22 mouse cellular contexts compared by ENCODE assay signal in the genomic region with DNA sequence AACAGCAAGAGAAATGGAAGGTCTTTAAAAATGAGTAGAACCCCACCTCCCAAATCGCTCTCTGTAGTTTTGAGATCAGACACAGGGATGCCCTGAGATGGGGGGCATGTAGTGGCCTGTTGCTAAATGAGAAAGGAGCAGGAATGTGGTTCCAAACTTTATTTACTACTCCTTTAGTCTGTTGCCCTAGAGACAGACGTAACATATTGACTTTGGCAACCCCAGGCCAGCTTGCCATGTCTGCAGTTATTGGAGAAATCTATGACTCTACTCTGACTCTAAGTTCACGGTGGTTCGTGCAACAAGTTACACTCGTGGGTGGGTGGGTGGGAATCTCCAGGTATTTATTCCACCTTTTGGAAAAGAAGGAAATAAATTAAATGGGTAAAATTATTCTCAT.
"Had no signal": no experiment of that assay in that cellular context is flagged by ENCODE, and none has a peak within 500 bp of the region (broad histone marks: within the 10 kb centered on the region; RNA-seq: fewer than 3 reads in every experiment).

No protein-coding gene starts in this region.

- H3K4me1 ChIP-seq: midbrain, embryonic 15.5 days had no signal

- ATAC-seq: inflammation-experienced regulatory T-cells, adult 6 months; intestine, embryonic 16.5 days; midbrain, embryonic 15.5 days had no signal

- H3K4me3 ChIP-seq: limb, embryonic 12.5 days; limb, embryonic 15.5 days; midbrain, embryonic 12.5 days; midbrain, embryonic 15.5 days; neural tube, embryonic 12.5 days; neural tube, embryonic 15.5 days had no signal

- DNase-seq: kidney, adult 18-20 months; kidney, adult 9 months; kidney, postnatal 36 days; left cerebral cortex, postnatal 4 days; lung, adult 2 months; right cerebral cortex, adult 18-20 months; right cerebral cortex, postnatal 14 days; right cerebral cortex, postnatal 4 days; thymus, adult 2 months; thymus, postnatal 14 days; thymus, postnatal 4 days had no signal

- H3K9ac ChIP-seq: limb, embryonic 12.5 days; limb, embryonic 15.5 days; liver, embryonic 14.5 days; midbrain, embryonic 12.5 days; midbrain, embryonic 15.5 days; neural tube, embryonic 12.5 days; neural tube, embryonic 15.5 days had no signal

- H3K36me3 ChIP-seq: midbrain, embryonic 15.5 days; neural tube, embryonic 15.5 days had no signal

- H3K9me3 ChIP-seq: limb, embryonic 15.5 days; midbrain, embryonic 15.5 days had no signal

- H3K4me2 ChIP-seq: limb, embryonic 12.5 days; limb, embryonic 15.5 days; midbrain, embryonic 12.5 days; midbrain, embryonic 15.5 days; neural tube, embryonic 12.5 days; neural tube, embryonic 15.5 days had no signal

- H3K27me3 ChIP-seq: limb, embryonic 12.5 days; limb, embryonic 15.5 days; midbrain, embryonic 12.5 days; midbrain, embryonic 15.5 days; neural tube, embryonic 12.5 days; neural tube, embryonic 15.5 days had no signal

- H3K27ac ChIP-seq: limb, embryonic 12.5 days; limb, embryonic 15.5 days; liver, embryonic 14.5 days; macrophage; midbrain, embryonic 12.5 days; midbrain, embryonic 15.5 days; neural tube, embryonic 12.5 days; neural tube, embryonic 15.5 days; stomach, postnatal 0 days had no signal
